Mouse (Mus musculus) layer of hippocampus, postnatal 36 days (tissue): ENCODE data around the gene Faap100. TPM values are rescaled to one million over a fixed set of nuclear protein-coding genes. Genes with fewer than 3 reads are reported as not detected.
"Not testable (repeated sequence)": the region's sequence is repeated elsewhere in the genome, so short reads cannot be mapped to it uniquely, and the experiment has no call there.

Experiments
- DNase-seq, 2 experiments: peaks; one replicate each; pipeline ENCODE4 v3.0.0; 2022
- total RNA-seq, 2 experiments: library from RNA; stranded (reverse); gene quantifications; 2 replicates each; pipeline ENCODE4 v1.2.3; 2021

Faap100 gene
- total RNA-seq, 2 experiments from 2014 or later = 17.3 to 21.6 TPM

- no peak for DNase-seq
These were observed 2.0 kb downstream of the Faap100 start for GRCm38 (mm10) chr11:120376302-120377160.

- no peak for DNase-seq
These were observed 3.2 kb downstream of the Faap100 start for GRCm38 (mm10) chr11:120375324-120375723.

- no peak for DNase-seq
These were observed 4.6 kb downstream of the Faap100 start for GRCm38 (mm10) chr11:120373820-120374586.

GRCm38 (mm10) chr11:120373025-120373424 lies 5.5 kb downstream of the Faap100 start:
- no peak for DNase-seq

GRCm38 (mm10) chr11:120369656-120370055 lies 8.9 kb downstream of the Faap100 start:
- peak; percentile 60 to 64 for DNase-seq

GRCm38 (mm10) chr11:120366443-120367027 lies 12.0 kb downstream of the Faap100 start:
- no peak for DNase-seq

GRCm38 (mm10) chr11:120362891-120363290 lies 15.7 kb downstream of the Faap100 start:
- DNase-seq = no peak

- DNase-seq = no peak
These were observed 17.3 kb downstream of the Faap100 start, which contains the start of gene Fscn2 for GRCm38 (mm10) chr11:120361295-120361694. Fscn2 (plus strand) TSS chr11:120361534.

- DNase-seq = no peak
These were observed 17.8 kb downstream of the Faap100 start for GRCm38 (mm10) chr11:120360755-120361154.

- no peak for DNase-seq
These were observed 18.5 kb downstream of the Faap100 start for GRCm38 (mm10) chr11:120360062-120360461.

- no peak for DNase-seq
These were observed 19.2 kb downstream of the Faap100 start for GRCm38 (mm10) chr11:120359391-120359790.

GRCm38 (mm10) chr11:120357791-120358401 lies 20.7 kb downstream of the Faap100 start:
- DNase-seq = peak; percentile 83 to 85

- no peak for DNase-seq
These were observed 21.7 kb downstream of the Faap100 start for GRCm38 (mm10) chr11:120356900-120357299.

- DNase-seq = no peak
These were observed 22.2 kb downstream of the Faap100 start for GRCm38 (mm10) chr11:120356319-120356840.

- no peak for DNase-seq
These were observed 23.1 kb downstream of the Faap100 start for GRCm38 (mm10) chr11:120355277-120356039.

GRCm38 (mm10) chr11:120354304-120355276 lies 24.0 kb downstream of the Faap100 start:
- no peak for DNase-seq

GRCm38 (mm10) chr11:120353500-120354303 lies 24.9 kb downstream of the Faap100 start:
- peak in 1 of 2 experiments; percentile 53 for DNase-seq

- DNase-seq = no peak
These were observed 25.8 kb downstream of the Faap100 start for GRCm38 (mm10) chr11:120352571-120353290.

GRCm38 (mm10) chr11:120352093-120352350 lies 26.5 kb downstream of the Faap100 start:
- DNase-seq = not testable (repeated sequence)
